Comparison of ENCODE assay signal across 20 mouse cellular contexts in genomic region chr10:46331599-46332283, GRCm38 (mm10).
DNase-seq lines count a peak whose midpoint lies in the region; ATAC-seq and TF ChIP-seq lines count a peak whose summit lies in the region.
"Had no signal": no experiment of that assay in that cellular context is flagged by ENCODE, and none has a peak within 500 bp of the region (broad histone marks: within the 10 kb centered on the region; RNA-seq: fewer than 3 reads in every experiment).

No protein-coding gene starts in this region.

- no peak for TF ChIP-seq CTCF in forebrain, postnatal 0 days (IDR thresholded peaks at IDR 0.05; ENCODE audit: low read depth)

- no peak overlapping the region for H3K4me3 ChIP-seq in forebrain, postnatal 0 days (ENCODE audit: low read depth, low read length)
- no peak overlapping the region for H3K4me3 ChIP-seq in hindbrain, embryonic 11.5 days (ENCODE audit: low read depth, low read length)
- H3K4me3 ChIP-seq: embryonic facial prominence, embryonic 10.5 days; hindbrain, embryonic 15.5 days; limb, embryonic 10.5 days had no signal

- peak; percentile 6 to 11 for DNase-seq in left cerebral cortex, postnatal 14 days (ENCODE audit: low spot score in 2 of 2)
- DNase-seq in left cerebral cortex, adult 18-20 months (ENCODE audit: low spot score in 2 of 2): no peak
- peak; percentile 56 for DNase-seq in cerebellum, adult 11-12 months
- DNase-seq in cerebellum, adult 9-10 months: peak; percentile 70
- peak; percentile 70 for DNase-seq in forebrain, postnatal 0 days
- DNase-seq in adrenal gland, postnatal 14 days: no peak
- no peak for DNase-seq in hindbrain, embryonic 11.5 days (ENCODE audit: low spot score)
- DNase-seq: gastrocnemius, postnatal 14 days; heart, adult 18-20 months; heart, postnatal 36 days; kidney, adult 11 months; layer of hippocampus, postnatal 36 days; liver, postnatal 0 days; thymus, postnatal 25 days had no signal

- H3K36me3 ChIP-seq in forebrain, postnatal 0 days (ENCODE audit: insufficient read depth): no peaks in the 10 kb centered on the region
- no peaks in the 10 kb centered on the region for H3K36me3 ChIP-seq in hindbrain, embryonic 11.5 days (ENCODE audit: control insufficient read depth, insufficient read depth, low read length)
- H3K36me3 ChIP-seq: embryonic facial prominence, embryonic 10.5 days; hindbrain, embryonic 15.5 days; limb, embryonic 10.5 days had no signal

- ATAC-seq in forebrain, postnatal 0 days: peak; percentile 89
- ATAC-seq in hindbrain, embryonic 11.5 days (ENCODE audit: low FRiP score): no peak
- ATAC-seq: liver, postnatal 0 days; midbrain, embryonic 16.5 days had no signal

- H3K4me1 ChIP-seq in forebrain, postnatal 0 days (ENCODE audit: insufficient read depth): no peaks in the 10 kb centered on the region
- no peaks in the 10 kb centered on the region for H3K4me1 ChIP-seq in hindbrain, embryonic 11.5 days (replicated peaks; ENCODE audit: control insufficient read depth, insufficient read depth, low read length)
- H3K4me1 ChIP-seq: embryonic facial prominence, embryonic 10.5 days; hindbrain, embryonic 15.5 days; limb, embryonic 10.5 days had no signal

- intact Hi-C loops in left cerebral cortex, postnatal 14 days (cut with DNase I): no loop called here

- H3K9me3 ChIP-seq in forebrain, postnatal 0 days (ENCODE audit: low read length): no peaks in the 10 kb centered on the region
- no peaks in the 10 kb centered on the region for H3K9me3 ChIP-seq in hindbrain, embryonic 11.5 days (ENCODE audit: control insufficient read depth, low read length)
- H3K9me3 ChIP-seq: embryonic facial prominence, embryonic 10.5 days; hindbrain, embryonic 15.5 days; limb, embryonic 10.5 days had no signal

- H3K27ac ChIP-seq in forebrain, postnatal 0 days (ENCODE audit: low read depth, low read length): no peak overlapping the region
- no peak overlapping the region for H3K27ac ChIP-seq in hindbrain, embryonic 11.5 days (ENCODE audit: low read depth, low read length)
- H3K27ac ChIP-seq: embryonic facial prominence, embryonic 10.5 days; hindbrain, embryonic 15.5 days; kidney, postnatal 0 days; limb, embryonic 10.5 days; stomach, postnatal 0 days had no signal

- H3K4me2 ChIP-seq in forebrain, postnatal 0 days (ENCODE audit: low read depth): no peak overlapping the region
- no peak overlapping the region for H3K4me2 ChIP-seq in hindbrain, embryonic 11.5 days (replicated peaks; ENCODE audit: low read depth, low read length)
- H3K4me2 ChIP-seq: hindbrain, embryonic 15.5 days had no signal

- H3K27me3 ChIP-seq in forebrain, postnatal 0 days (ENCODE audit: insufficient read depth, low read length): no peaks in the 10 kb centered on the region
- no peaks in the 10 kb centered on the region for H3K27me3 ChIP-seq in hindbrain, embryonic 11.5 days (ENCODE audit: control insufficient read depth, insufficient read depth, low read length)
- H3K27me3 ChIP-seq: hindbrain, embryonic 15.5 days had no signal

- no peak overlapping the region for H3K9ac ChIP-seq in forebrain, postnatal 0 days
- H3K9ac ChIP-seq in hindbrain, embryonic 11.5 days (ENCODE audit: low read depth, low read length): no peak overlapping the region
- H3K9ac ChIP-seq: hindbrain, embryonic 15.5 days; liver, postnatal 0 days had no signal

Comparison
In these comparisons a context has a peak if more than half of its experiments do, and no peak if none do; other contexts are left out.
1. DNase-seq: peak in left cerebral cortex, postnatal 14 days (2 of 2), cerebellum, adult 11-12 months (single experiment), cerebellum, adult 9-10 months (single experiment) and forebrain, postnatal 0 days (single experiment); none in left cerebral cortex, adult 18-20 months (0 of 2), adrenal gland, postnatal 14 days (single experiment) and hindbrain, embryonic 11.5 days (single experiment).